ENCODE assay signal across 8 mouse cellular contexts in genomic region chr4:41760288-41760721, GRCm38 (mm10). TPM values are rescaled to one million over a fixed set of nuclear protein-coding genes. Genes with fewer than 3 reads are reported as not detected.
A peak's percentile ranks its signal among the peaks of the same experiment; 100 is the strongest.
DNase-seq lines count a peak whose midpoint lies in the region; ATAC-seq and TF ChIP-seq lines count a peak whose summit lies in the region.

No protein-coding gene starts in this region.

- H3K9ac ChIP-seq in heart, embryonic 16.5 days (ENCODE audit: low read length): peak overlapping the region; percentile 69
- H3K9ac ChIP-seq in liver, postnatal 0 days (replicated peaks): peak overlapping the region; percentile 39
- peak overlapping the region; percentile 39; the same call in 1 of the 2 replicates for H3K9ac ChIP-seq in neural tube, embryonic 14.5 days (replicated peaks; ENCODE audit: low read depth, low read length)

- no peak for TF ChIP-seq POLR2A in thymus, adult 2 months (IDR thresholded peaks at IDR 0.05; ENCODE audit: control insufficient read depth, extremely low read depth, insufficient read depth, low read length, poor library complexity)

- H3K9me3 ChIP-seq in G1E (replicated peaks): no peaks in the 10 kb centered on the region
- no peaks in the 10 kb centered on the region for H3K9me3 ChIP-seq in heart, embryonic 16.5 days (replicated peaks; ENCODE audit: control insufficient read depth, low read length)
- no peaks in the 10 kb centered on the region for H3K9me3 ChIP-seq in liver, postnatal 0 days (ENCODE audit: low read length)
- H3K9me3 ChIP-seq in neural tube, embryonic 14.5 days (ENCODE audit: control insufficient read depth, low read length): no peaks in the 10 kb centered on the region

- H3K4me2 ChIP-seq in heart, embryonic 16.5 days (ENCODE audit: low read depth, low read length): peak overlapping the region; percentile 69
- H3K4me2 ChIP-seq in liver, postnatal 0 days (ENCODE audit: low read depth, low read length): peak overlapping the region; percentile 70
- peak overlapping the region; percentile 45 for H3K4me2 ChIP-seq in neural tube, embryonic 14.5 days (ENCODE audit: low read depth, low read length)

- peak; percentile 91 for DNase-seq in G1E (ENCODE audit: low spot score)
- DNase-seq in c-Kit-positive CD71-negative TER-119-negative erythroid progenitor cells, embryonic 14.5 days (ENCODE audit: low read depth): peak; percentile 53
- DNase-seq in kidney, postnatal 25 days: peak; percentile 96 to 99
- DNase-seq in liver, postnatal 0 days: peak; percentile 92
- DNase-seq in thymus, adult 2 months: peak; percentile 56

- H3K36me3 ChIP-seq in G1E (replicated peaks): peaks cover 41% of the 10 kb centered on the region
- peaks cover 11% of the 10 kb centered on the region for H3K36me3 ChIP-seq in heart, embryonic 16.5 days (ENCODE audit: control insufficient read depth, insufficient read depth)
- H3K36me3 ChIP-seq in liver, postnatal 0 days (replicated peaks; ENCODE audit: insufficient read depth, low read length): peaks cover 12% of the 10 kb centered on the region
- H3K36me3 ChIP-seq in neural tube, embryonic 14.5 days (ENCODE audit: control insufficient read depth, insufficient read depth, low read length): no peaks in the 10 kb centered on the region
- H3K36me3 ChIP-seq in thymus, adult 2 months (ENCODE audit: control insufficient read depth, insufficient read depth, low read length): peaks cover 6% of the 10 kb centered on the region

- no peaks in the 10 kb centered on the region for H3K27me3 ChIP-seq in G1E (ENCODE audit: insufficient read depth, low read length)
- H3K27me3 ChIP-seq in heart, embryonic 16.5 days (ENCODE audit: control insufficient read depth, insufficient read depth, low read length): no peaks in the 10 kb centered on the region
- H3K27me3 ChIP-seq in liver, postnatal 0 days (ENCODE audit: insufficient read depth, low read length): no peaks in the 10 kb centered on the region
- H3K27me3 ChIP-seq in neural tube, embryonic 14.5 days (ENCODE audit: control insufficient read depth, insufficient read depth, low read length): no peaks in the 10 kb centered on the region
- no peaks in the 10 kb centered on the region for H3K27me3 ChIP-seq in thymus, adult 2 months (ENCODE audit: control insufficient read depth, insufficient read depth, low read length)

- TF ChIP-seq EP300 in liver, postnatal 0 days (IDR thresholded peaks at IDR 0.05; ENCODE audit: low read depth): peak; percentile 83; the same call in 1 of the 2 replicates

- under 1% methylated on average over 15 of the region's 15 CpGs for WGBS in heart, embryonic 16.5 days
- WGBS in liver, postnatal 0 days (ENCODE audit: insufficient replicate concordance): under 1% methylated on average over 15 of the region's 15 CpGs
- WGBS in neural tube, embryonic 14.5 days: under 1% methylated on average over 15 of the region's 15 CpGs
- 14% methylated on average over 15 of the region's 15 CpGs for WGBS in thymus, adult 2 months

- ATAC-seq in G1E (ENCODE audit: extremely low read depth, insufficient number of reproducible peaks, low FRiP score, poor library complexity, severe bottlenecking): peak; percentile 89
- peak; percentile 58 for ATAC-seq in erythroid progenitor cell, adult 5-6 weeks (replicated peaks; ENCODE audit: low FRiP score, poor library complexity, severe bottlenecking)
- peak; percentile 90 for ATAC-seq in heart, embryonic 16.5 days (replicated peaks; ENCODE audit: extremely low read depth, insufficient read depth, low FRiP score)
- ATAC-seq in liver, postnatal 0 days: peak; percentile 91
- peak; percentile 71; the same call in 1 of the 2 replicates for ATAC-seq in neural tube, embryonic 14.5 days (ENCODE audit: low read depth)

- peak overlapping the region; percentile 62; the same call in 1 of the 2 replicates for H3K4me3 ChIP-seq in G1E (ENCODE audit: low read depth, low read length)
- H3K4me3 ChIP-seq in heart, embryonic 16.5 days (ENCODE audit: low read length): peak overlapping the region; percentile 53
- peak overlapping the region; percentile 36 for H3K4me3 ChIP-seq in liver, postnatal 0 days (ENCODE audit: low read depth, low read length)
- peak overlapping the region; percentile 29 for H3K4me3 ChIP-seq in neural tube, embryonic 14.5 days (ENCODE audit: low read depth, low read length)
- H3K4me3 ChIP-seq in thymus, adult 2 months (ENCODE audit: control insufficient read depth, insufficient read depth, low read length): no peak overlapping the region

- H3K4me1 ChIP-seq in G1E (ENCODE audit: insufficient read depth, low read depth, low read length): peaks cover 51% of the 10 kb centered on the region
- peaks cover 43% of the 10 kb centered on the region for H3K4me1 ChIP-seq in heart, embryonic 16.5 days (ENCODE audit: control insufficient read depth, insufficient read depth, low read length)
- peaks cover 35% of the 10 kb centered on the region for H3K4me1 ChIP-seq in liver, postnatal 0 days (ENCODE audit: insufficient read depth)
- peaks cover 10% of the 10 kb centered on the region; the same call in 1 of the 2 replicates for H3K4me1 ChIP-seq in neural tube, embryonic 14.5 days (ENCODE audit: control insufficient read depth, insufficient read depth, low read length)
- H3K4me1 ChIP-seq in thymus, adult 2 months (replicated peaks; ENCODE audit: control insufficient read depth, insufficient read depth, low read length): peaks cover 17% of the 10 kb centered on the region

- peak overlapping the region; percentile 99 for H3K27ac ChIP-seq in heart, embryonic 16.5 days (ENCODE audit: low read length)
- peak overlapping the region; percentile 98 for H3K27ac ChIP-seq in liver, postnatal 0 days (ENCODE audit: low read depth)
- no peak overlapping the region; the same call in 1 of the 2 replicates for H3K27ac ChIP-seq in neural tube, embryonic 14.5 days (ENCODE audit: low read depth, low read length)
- H3K27ac ChIP-seq in thymus, adult 2 months (ENCODE audit: control insufficient read depth, insufficient read depth, low read length): peak overlapping the region; percentile 33; the same call in 1 of the 2 replicates

- TF ChIP-seq CTCF in G1E (IDR thresholded peaks at IDR 0.05; ENCODE audit: low read depth, low read length): no peak
- TF ChIP-seq CTCF in liver, postnatal 0 days (IDR thresholded peaks at IDR 0.05; ENCODE audit: low read depth): peak; percentile 51
- TF ChIP-seq CTCF in thymus, adult 2 months (IDR thresholded peaks at IDR 0.05; ENCODE audit: borderline replicate concordance, control insufficient read depth, extremely low read depth, insufficient read depth, low read length, poor library complexity): peak; percentile 46; the same call in 1 of the 2 replicates

RNA-seq across cellular contexts. Expression of gene Sigmar1, which starts 4.3 kb away (rescaled TPM):
- total RNA-seq in G1E (2014; fragmentation: Nextera tagmentation) (53.4 and 57.8 TPM in 2 replicates), G1E (2017) (36.0 and 39.1 TPM in 2 replicates)
- polyA plus RNA-seq in G1E (2012): 32.8 and 54.3 TPM in 2 replicates
- 3.8 and 14.4 TPM in 2 replicates for total RNA-seq in erythroid progenitor cell, adult 5-6 weeks (2015; ENCODE audit: low replicate concordance)
- total RNA-seq in erythroid progenitor cell, adult 5-6 weeks (2017; ENCODE audit: low replicate concordance): 4.2 and 7.3 TPM in 2 replicates
- 60.5 and 61.7 TPM in 2 replicates for polyA plus RNA-seq in heart, embryonic 16.5 days (2015; fragmentation: Nextera tagmentation; extraction: Ambion mirVana)
- 73.2 and 77.7 TPM in 2 replicates for polyA plus RNA-seq in liver, postnatal 0 days (2015; fragmentation: Nextera tagmentation; extraction: Ambion mirVana)
- polyA plus RNA-seq in neural tube, embryonic 14.5 days (2014; fragmentation: Nextera tagmentation; extraction: Ambion mirVana): 77.6 and 89.3 TPM in 2 replicates
- polyA plus RNA-seq in thymus, adult 2 months (2012; rRNA removed): 57.5 and 65.6 TPM in 2 replicates

RNA-seq across cellular contexts. Expression of gene Galt, which starts 5.3 kb away (rescaled TPM):
- 43.9 and 58.2 TPM in 2 replicates for total RNA-seq in G1E (2014; fragmentation: Nextera tagmentation)
- total RNA-seq in G1E (2017): 34.2 and 37.7 TPM in 2 replicates
- polyA plus RNA-seq in G1E (2012): 41.0 and 52.4 TPM in 2 replicates
- total RNA-seq in erythroid progenitor cell, adult 5-6 weeks (2015; ENCODE audit: low replicate concordance): 18.9 TPM in 1 of 2 replicates, not detected in the other
- 1.3 and 3.9 TPM in 2 replicates for total RNA-seq in erythroid progenitor cell, adult 5-6 weeks (2017; ENCODE audit: low replicate concordance)
- polyA plus RNA-seq in heart, embryonic 16.5 days (2015; fragmentation: Nextera tagmentation; extraction: Ambion mirVana): 60.6 and 69.8 TPM in 2 replicates
- 40.9 and 46.2 TPM in 2 replicates for polyA plus RNA-seq in liver, postnatal 0 days (2015; fragmentation: Nextera tagmentation; extraction: Ambion mirVana)
- 42.6 and 53.5 TPM in 2 replicates for polyA plus RNA-seq in neural tube, embryonic 14.5 days (2014; fragmentation: Nextera tagmentation; extraction: Ambion mirVana)
- polyA plus RNA-seq in thymus, adult 2 months (2012; rRNA removed): 189 and 211 TPM in 2 replicates

RNA-seq across cellular contexts. Expression of gene Ccl27a, which starts 13.7 kb away (rescaled TPM):
- total RNA-seq in G1E (2014; fragmentation: Nextera tagmentation) (2.3 TPM in 1 of 2 replicates, not detected in the other), G1E (2017) (not detected in 2 replicates)
- 1.2 TPM in 1 of 2 replicates, not detected in the other for polyA plus RNA-seq in G1E (2012)
- total RNA-seq in erythroid progenitor cell, adult 5-6 weeks (2015; ENCODE audit: low replicate concordance): 10.8 TPM in 1 of 2 replicates, not detected in the other
- total RNA-seq in erythroid progenitor cell, adult 5-6 weeks (2017; ENCODE audit: low replicate concordance): 8.7 TPM in 1 of 2 replicates, not detected in the other
- polyA plus RNA-seq in heart, embryonic 16.5 days (2015; fragmentation: Nextera tagmentation; extraction: Ambion mirVana): 40.8 and 40.9 TPM in 2 replicates
- polyA plus RNA-seq in liver, postnatal 0 days (2015; fragmentation: Nextera tagmentation; extraction: Ambion mirVana): 10.1 and 11.7 TPM in 2 replicates
- polyA plus RNA-seq in neural tube, embryonic 14.5 days (2014; fragmentation: Nextera tagmentation; extraction: Ambion mirVana): 239 and 281 TPM in 2 replicates
- 85.4 and 97.4 TPM in 2 replicates for polyA plus RNA-seq in thymus, adult 2 months (2012; rRNA removed)

RNA-seq across cellular contexts. Expression of gene Arid3c, which starts 29.4 kb away (rescaled TPM):
- total RNA-seq in G1E (2014; fragmentation: Nextera tagmentation) (not detected in 2 replicates), G1E (2017) (0.12 TPM in 1 of 2 replicates, not detected in the other)
- polyA plus RNA-seq in G1E (2012): not detected in 2 replicates
- total RNA-seq in erythroid progenitor cell, adult 5-6 weeks (2015; ENCODE audit: low replicate concordance): not detected in 2 replicates
- total RNA-seq in erythroid progenitor cell, adult 5-6 weeks (2017; ENCODE audit: low replicate concordance): not detected in 2 replicates
- polyA plus RNA-seq in heart, embryonic 16.5 days (2015; fragmentation: Nextera tagmentation; extraction: Ambion mirVana): not detected in 2 replicates
- polyA plus RNA-seq in liver, postnatal 0 days (2015; fragmentation: Nextera tagmentation; extraction: Ambion mirVana): not detected in 2 replicates
- 1.4 and 1.8 TPM in 2 replicates for polyA plus RNA-seq in neural tube, embryonic 14.5 days (2014; fragmentation: Nextera tagmentation; extraction: Ambion mirVana)
- polyA plus RNA-seq in thymus, adult 2 months (2012; rRNA removed): 0.06 and 0.15 TPM in 2 replicates

RNA-seq across cellular contexts. Expression of gene Dctn3, which starts 37.3 kb away (rescaled TPM):
- total RNA-seq in G1E (2014; fragmentation: Nextera tagmentation): 95.3 and 110 TPM in 2 replicates
- total RNA-seq in G1E (2017): 133 and 178 TPM in 2 replicates
- 187 and 274 TPM in 2 replicates for polyA plus RNA-seq in G1E (2012)
- 16.8 and 51.2 TPM in 2 replicates for total RNA-seq in erythroid progenitor cell, adult 5-6 weeks (2015; ENCODE audit: low replicate concordance)
- total RNA-seq in erythroid progenitor cell, adult 5-6 weeks (2017; ENCODE audit: low replicate concordance): 18.4 and 33.0 TPM in 2 replicates
- polyA plus RNA-seq in heart, embryonic 16.5 days (2015; fragmentation: Nextera tagmentation; extraction: Ambion mirVana): 137 and 141 TPM in 2 replicates
- 64.0 and 65.2 TPM in 2 replicates for polyA plus RNA-seq in liver, postnatal 0 days (2015; fragmentation: Nextera tagmentation; extraction: Ambion mirVana)
- 259 and 281 TPM in 2 replicates for polyA plus RNA-seq in neural tube, embryonic 14.5 days (2014; fragmentation: Nextera tagmentation; extraction: Ambion mirVana)
- polyA plus RNA-seq in thymus, adult 2 months (2012; rRNA removed): 60.5 and 72.8 TPM in 2 replicates
